ENCODE assay signal across 49 mouse cellular contexts in genomic region chr9:106638154-106638553, GRCm38 (mm10). TPM values are rescaled to one million over a fixed set of nuclear protein-coding genes. Genes with fewer than 3 reads are reported as not detected.
"Had no signal": no experiment of that assay in that cellular context is flagged by ENCODE, and none has a peak within 500 bp of the region (broad histone marks: within the 10 kb centered on the region; RNA-seq: fewer than 3 reads in every experiment).

No protein-coding gene starts in this region.

- ATAC-seq: hindbrain, embryonic 16.5 days; hindbrain, postnatal 0 days; inflammation-experienced regulatory T-cells, adult 6 months; intestine, embryonic 15.5 days; intestine, embryonic 16.5 days; intestine, postnatal 0 days had no signal

- H3K4me2 ChIP-seq: heart, embryonic 11.5 days; heart, embryonic 12.5 days; heart, embryonic 13.5 days; heart, embryonic 15.5 days; hindbrain, embryonic 12.5 days; hindbrain, embryonic 13.5 days; hindbrain, embryonic 14.5 days; hindbrain, embryonic 15.5 days; intestine, embryonic 15.5 days; kidney, embryonic 15.5 days had no signal

- H3K27ac ChIP-seq: heart, embryonic 10.5 days; heart, embryonic 13.5 days; heart, embryonic 15.5 days; hindbrain, embryonic 10.5 days; hindbrain, embryonic 12.5 days; hindbrain, embryonic 13.5 days; hindbrain, embryonic 14.5 days; hindbrain, embryonic 15.5 days; hindbrain, postnatal 0 days; intestine, embryonic 15.5 days; kidney, embryonic 15.5 days; kidney, postnatal 0 days had no signal

- H3K4me1 ChIP-seq: heart, embryonic 10.5 days; heart, embryonic 12.5 days; heart, embryonic 15.5 days; hindbrain, embryonic 10.5 days; hindbrain, embryonic 12.5 days; hindbrain, embryonic 13.5 days; hindbrain, embryonic 15.5 days; intestine, embryonic 15.5 days; kidney, embryonic 15.5 days had no signal

- H3K9ac ChIP-seq: heart, embryonic 12.5 days; heart, embryonic 13.5 days; heart, embryonic 15.5 days; hindbrain, embryonic 12.5 days; hindbrain, embryonic 13.5 days; hindbrain, embryonic 14.5 days; hindbrain, embryonic 15.5 days; intestine, embryonic 15.5 days; kidney, embryonic 15.5 days had no signal

- H3K36me3 ChIP-seq: heart, embryonic 10.5 days; heart, embryonic 12.5 days; heart, embryonic 13.5 days; heart, embryonic 15.5 days; hindbrain, embryonic 10.5 days; hindbrain, embryonic 12.5 days; hindbrain, embryonic 13.5 days; hindbrain, embryonic 15.5 days; intestine, embryonic 15.5 days; kidney, embryonic 15.5 days had no signal

- DNase-seq: heart, postnatal 10 days; heart, postnatal 14 days; heart, postnatal 36 days; heart, postnatal 4 days; kidney, adult 11 months; kidney, adult 18-20 months; kidney, adult 2 months; kidney, adult 8-10 months; kidney, adult 9 months; kidney, postnatal 10 days; kidney, postnatal 14 days; kidney, postnatal 36 days; kidney, postnatal 4 days; layer of hippocampus, adult 9-11 months; layer of hippocampus, postnatal 36 days had no signal

- H3K9me3 ChIP-seq: heart, embryonic 10.5 days; heart, embryonic 12.5 days; heart, embryonic 13.5 days; heart, embryonic 15.5 days; hindbrain, embryonic 10.5 days; hindbrain, embryonic 12.5 days; hindbrain, embryonic 13.5 days; hindbrain, embryonic 15.5 days; intestine, embryonic 15.5 days; kidney, embryonic 15.5 days had no signal

- H3K4me3 ChIP-seq: heart, embryonic 10.5 days; heart, embryonic 12.5 days; heart, embryonic 13.5 days; heart, embryonic 15.5 days; hindbrain, embryonic 10.5 days; hindbrain, embryonic 12.5 days; hindbrain, embryonic 13.5 days; hindbrain, embryonic 15.5 days; intestine, embryonic 15.5 days; kidney, embryonic 15.5 days; left cerebral cortex, adult 2 months had no signal

- H3K27me3 ChIP-seq: heart, embryonic 12.5 days; heart, embryonic 13.5 days; heart, embryonic 15.5 days; hindbrain, embryonic 12.5 days; hindbrain, embryonic 13.5 days; hindbrain, embryonic 15.5 days; intestine, embryonic 15.5 days; kidney, embryonic 15.5 days had no signal

RNA-seq across cellular contexts. Expression of gene Iqcf6, which starts 11.8 kb away (rescaled TPM):
- total RNA-seq: heart, postnatal 10 days; heart, postnatal 14 days; heart, postnatal 25 days; heart, postnatal 36 days; heart, postnatal 4 days; hematopoietic stem cell, adult 5-6 weeks; hindbrain, postnatal 0 days; layer of hippocampus, adult 18-20 months; layer of hippocampus, adult 8-10 months; layer of hippocampus, postnatal 14 days; layer of hippocampus, postnatal 25 days; layer of hippocampus, postnatal 36 days; left cerebral cortex, adult 18-20 months; left cerebral cortex, adult 2 months had no signal
- polyA plus RNA-seq: heart, embryonic 10.5 days; heart, embryonic 11.5 days; heart, embryonic 12.5 days; heart, embryonic 13.5 days; heart, embryonic 14.5 days; heart, embryonic 15.5 days; heart, embryonic 16.5 days; heart, postnatal 0 days; hindbrain, embryonic 10.5 days; hindbrain, embryonic 11.5 days; hindbrain, embryonic 12.5 days; hindbrain, embryonic 13.5 days; hindbrain, embryonic 14.5 days; hindbrain, embryonic 15.5 days; hindbrain, embryonic 16.5 days; hindbrain, postnatal 0 days; inflammation-experienced regulatory T-cells, adult 6 months; intestine, embryonic 14.5 days; intestine, embryonic 15.5 days; intestine, embryonic 16.5 days; intestine, postnatal 0 days; kidney, adult 2 months; kidney, embryonic 14.5 days; kidney, embryonic 15.5 days; kidney, embryonic 16.5 days; kidney, postnatal 0 days; large intestine, adult 2 months had no signal

RNA-seq across cellular contexts. Expression of gene Grm2, which starts 17.7 kb away (rescaled TPM):
- total RNA-seq: heart, postnatal 10 days; heart, postnatal 14 days; heart, postnatal 25 days; heart, postnatal 36 days; heart, postnatal 4 days; hematopoietic stem cell, adult 5-6 weeks had no signal
- polyA plus RNA-seq: heart, embryonic 11.5 days; heart, embryonic 12.5 days; heart, embryonic 13.5 days; heart, embryonic 14.5 days; heart, embryonic 15.5 days; heart, embryonic 16.5 days; heart, postnatal 0 days; inflammation-experienced regulatory T-cells, adult 6 months; intestine, embryonic 14.5 days; intestine, embryonic 15.5 days; intestine, embryonic 16.5 days; intestine, postnatal 0 days; kidney, adult 2 months; kidney, embryonic 14.5 days; kidney, embryonic 15.5 days; kidney, embryonic 16.5 days; kidney, postnatal 0 days had no signal
